Mouse (Mus musculus) MEL (cell line): Measurements from ENCODE around the gene Lcn6. TPM values are rescaled to one million over a fixed set of nuclear protein-coding genes. Genes with fewer than 3 reads are reported as not detected.

Experiments used
- DNase-seq: peaks from one replicate; pipeline ENCODE4 v3.0.0; 2011; ENCODE audit warnings: low read depth, low spot score
- H3K27ac ChIP-seq: 2 replicates; pipeline ENCODE4 v1.5.1; 2012; ENCODE audit warnings: low read depth, mild to moderate bottlenecking, control low read depth, low read length, moderate library complexity; ENCODE audit not compliant: control insufficient read depth
- H3K27me3 ChIP-seq, 2 experiments: fragments of 150-350 bp in 1 of 2; sonication (generic) in 1 of 2; 2 replicates each; pipeline ENCODE4 v1.6.1; 2012; ENCODE audit warnings: low read length in 2 of 2, mild to moderate bottlenecking in 2 of 2, improper control_type of control experiment in 1 of 2, moderate library complexity in 1 of 2; ENCODE audit not compliant: insufficient read depth in 2 of 2, control insufficient read depth in 1 of 2
- H3K36me3 ChIP-seq, 2 experiments: 2 replicates each; pipeline ENCODE4 v1.6.1; 2012 to 2014; ENCODE audit warnings: low read length in 2 of 2, improper control_type of control experiment in 1 of 2, inconsistent platforms in 1 of 2, mild to moderate bottlenecking in 1 of 2; ENCODE audit not compliant: insufficient read depth in 2 of 2, control insufficient read depth in 1 of 2
- H3K4me1 ChIP-seq, 2 experiments: fragments of 150-350 bp in 1 of 2; sonication (generic) in 1 of 2; 2 replicates each; pipeline ENCODE4 v1.6.1; 2012; ENCODE audit warnings: low read length in 2 of 2, improper control_type of control experiment in 1 of 2, mild to moderate bottlenecking in 1 of 2; ENCODE audit not compliant: insufficient read depth in 2 of 2, control insufficient read depth in 1 of 2
- H3K4me3 ChIP-seq, 2 experiments: fragments of 150-350 bp in 1 of 2; sonication (generic) in 1 of 2; 2 replicates each; pipeline ENCODE4 v1.5.1; 2012; ENCODE audit warnings: low read depth in 2 of 2, low read length in 2 of 2, mild to moderate bottlenecking in 2 of 2, moderate library complexity in 2 of 2, control low read depth in 1 of 2, improper control_type of control experiment in 1 of 2; ENCODE audit not compliant: control insufficient read depth in 1 of 2, insufficient read depth in 1 of 2
- H3K79me2 ChIP-seq: 2 replicates; pipeline ENCODE4 v1.6.1; 2012; ENCODE audit warnings: mild to moderate bottlenecking, low read length, moderate library complexity; ENCODE audit not compliant: control insufficient read depth, poor library complexity, insufficient read depth
- H3K9ac ChIP-seq: 2 replicates; pipeline ENCODE4 v1.6.1; 2012; ENCODE audit warnings: low read depth, mild to moderate bottlenecking, control low read depth, low read length, moderate library complexity; ENCODE audit not compliant: control insufficient read depth, poor library complexity, severe bottlenecking
- H3K9me3 ChIP-seq: fragments of 150-350 bp; sonication (generic); replicated peaks from 2 replicates; pipeline ENCODE4 v1.6.1; 2012; ENCODE audit warnings: mild to moderate bottlenecking, low read length, improper control_type of control experiment, moderate library complexity; ENCODE audit not compliant: insufficient read depth
- CTCF ChIP-seq, 3 experiments: IDR thresholded peaks in 2 of 3; conservative IDR thresholded peaks in 1 of 3; 2 replicates each; pipeline ENCODE4 v1.5.1; 2011 to 2012; ENCODE audit warnings: low read length in 3 of 3, low read depth in 2 of 3, mild to moderate bottlenecking in 2 of 3, improper control_type of control experiment in 1 of 3, inconsistent platforms in 1 of 3, mixed read lengths in 1 of 3, moderate library complexity in 1 of 3; ENCODE audit not compliant: control insufficient read depth in 1 of 3, insufficient read depth in 1 of 3, poor library complexity in 1 of 3, severe bottlenecking in 1 of 3
- ELF1 ChIP-seq: IDR thresholded peaks from 2 replicates; pipeline ENCODE4 v1.6.1; 2014; ENCODE audit warnings: low read depth, mild to moderate bottlenecking, inconsistent platforms, low read length, improper control_type of control experiment, moderate library complexity
- EP300 ChIP-seq, 2 experiments: IDR thresholded peaks; 2 replicates each; pipeline ENCODE4 v1.6.1; 2011; ENCODE audit warnings: improper control_type of control experiment in 2 of 2, low read length in 2 of 2, low read depth in 1 of 2, mild to moderate bottlenecking in 1 of 2
- HCFC1 ChIP-seq: IDR thresholded peaks from 2 replicates; pipeline ENCODE4 v1.6.1; 2012; ENCODE audit warnings: low read depth, mild to moderate bottlenecking, inconsistent platforms, low read length, improper control_type of control experiment, moderate library complexity
- JUND ChIP-seq: IDR thresholded peaks from 2 replicates; pipeline ENCODE4 v1.6.1; 2011; ENCODE audit warnings: low read depth, mild to moderate bottlenecking, improper control_type of control experiment, low read length
- KAT2A ChIP-seq: conservative IDR thresholded peaks from 2 replicates; pipeline ENCODE4 v1.6.1; 2012; ENCODE audit warnings: low read depth, low read length, improper control_type of control experiment, inconsistent platforms
- MAX ChIP-seq: IDR thresholded peaks from 2 replicates; pipeline ENCODE4 v1.6.1; 2011; ENCODE audit warnings: low read length, improper control_type of control experiment
- MYC ChIP-seq: IDR thresholded peaks from 2 replicates; pipeline ENCODE4 v1.6.1; 2011; ENCODE audit warnings: low read depth, mild to moderate bottlenecking, low read length, improper control_type of control experiment, moderate library complexity
- POLR2A ChIP-seq, 2 experiments: IDR thresholded peaks; 2 replicates each; pipeline ENCODE4 v1.6.1; 2011 to 2012; ENCODE audit warnings: low read length in 2 of 2, mild to moderate bottlenecking in 2 of 2, control low read depth in 1 of 2, improper control_type of control experiment in 1 of 2, low read depth in 1 of 2, moderate library complexity in 1 of 2; ENCODE audit not compliant: control insufficient read depth in 1 of 2, insufficient read depth in 1 of 2, poor library complexity in 1 of 2
- POLR2AphosphoS5 ChIP-seq: IDR thresholded peaks from 2 replicates; pipeline ENCODE4 v1.6.1; 2012; ENCODE audit warnings: low read depth, borderline replicate concordance, mild to moderate bottlenecking, inconsistent platforms, low read length, moderate library complexity, mixed read lengths
- RAD21 ChIP-seq: IDR thresholded peaks from 2 replicates; pipeline ENCODE4 v1.6.1; 2011; ENCODE audit warnings: mild to moderate bottlenecking, low read depth, low read length, improper control_type of control experiment
- SMC3 ChIP-seq: IDR thresholded peaks from 2 replicates; pipeline ENCODE4 v1.6.1; 2011; ENCODE audit warnings: low read depth, low read length, improper control_type of control experiment
- TCF12 ChIP-seq: IDR thresholded peaks from 2 replicates; pipeline ENCODE4 v1.6.1; 2014; ENCODE audit warnings: low read depth, mild to moderate bottlenecking, inconsistent platforms, low read length, improper control_type of control experiment, moderate library complexity
- UBTF ChIP-seq: IDR thresholded peaks from 2 replicates; pipeline ENCODE4 v1.6.1; 2012; ENCODE audit warnings: low read depth, mild to moderate bottlenecking, inconsistent platforms, low read length, improper control_type of control experiment, moderate library complexity, borderline replicate concordance; ENCODE audit not compliant: insufficient read depth
- USF1 ChIP-seq: IDR thresholded peaks from 2 replicates; pipeline ENCODE4 v1.6.1; 2014; ENCODE audit warnings: low read depth, mild to moderate bottlenecking, inconsistent platforms, low read length, improper control_type of control experiment, moderate library complexity
- USF2 ChIP-seq, 2 experiments: IDR thresholded peaks; 2 replicates each; pipeline ENCODE4 v1.6.1; 2011 to 2012; ENCODE audit warnings: improper control_type of control experiment in 2 of 2, low read length in 2 of 2, borderline replicate concordance in 1 of 2, inconsistent platforms in 1 of 2, low read depth in 1 of 2, mild to moderate bottlenecking in 1 of 2; ENCODE audit not compliant: insufficient read depth in 1 of 2
- ZC3H11A ChIP-seq: IDR thresholded peaks from 2 replicates; pipeline ENCODE4 v1.6.1; 2012; ENCODE audit warnings: low read depth, mild to moderate bottlenecking, inconsistent platforms, low read length, improper control_type of control experiment
- ZKSCAN1 ChIP-seq: IDR thresholded peaks from 2 replicates; pipeline ENCODE4 v1.6.1; 2012; ENCODE audit warnings: low read depth, mild to moderate bottlenecking, inconsistent platforms, low read length, improper control_type of control experiment, moderate library complexity
- ZMIZ1 ChIP-seq: IDR thresholded peaks from 2 replicates; pipeline ENCODE4 v1.6.1; 2012; ENCODE audit warnings: low read depth, mild to moderate bottlenecking, inconsistent platforms, low read length, improper control_type of control experiment, moderate library complexity
- polyA plus RNA-seq, 2 experiments: library from polyadenylated mRNA; stranded (reverse) in 1 of 2; unstranded in 1 of 2; fragments of >175 nt in 1 of 2; fragments of >200 nt in 1 of 2; gene quantifications; 2 replicates each; pipeline versions ENCODE4 v1.2.1 to v1.2.4; 2012; ENCODE audit warnings: low replicate concordance in 2 of 2, low read depth in 1 of 2; ENCODE audit not compliant: insufficient read length in 2 of 2, insufficient read depth in 1 of 2, missing spikeins in 1 of 2
- total RNA-seq: library from RNA; depleted of rRNA; stranded (reverse); fragments of 300-350 nt; gene quantifications from 2 replicates; pipeline ENCODE4 v1.2.3, GENCODE M21; 2012

The Lcn6 gene
- total and polyA plus RNA-seq, 3 experiments = not detected

- Histone ChIP-seq H3K9ac (no peak overlapping the region), H3K4me1 (no peaks in the 10 kb centered on the region), H3K27me3 (peaks cover 3 to 12% of the 10 kb centered on the region in 2 experiments), H3K27ac (no peak overlapping the region), H3K36me3 (no peaks in the 10 kb centered on the region), H3K79me2 (no peaks in the 10 kb centered on the region), H3K4me3 (no peak overlapping the region), H3K9me3 (no peaks in the 10 kb centered on the region)
- TF ChIP-seq POLR2AphosphoS5 (no peak), EP300 (IDR thresholded peaks at IDR 0.05; ENCODE audit: low read depth in 1 of 2, low read length in 2 of 2) (no peak), JUND (no peak), USF1 (no peak), SMC3 (peak; percentile 42), RAD21 (peak; percentile 47), USF2 (IDR thresholded peaks at IDR 0.05; ENCODE audit: borderline replicate concordance in 1 of 2, insufficient read depth in 1 of 2, low read depth in 1 of 2, low read length in 2 of 2) (no peak), HCFC1 (no peak), KAT2A (no peak), CTCF (IDR thresholded peaks at IDR 0.05 in 2 of 3, conservative IDR thresholded peaks at IDR 0.05 in 1 of 3; ENCODE audit: control insufficient read depth in 1 of 3, insufficient read depth in 1 of 3, low read depth in 2 of 3, low read length in 3 of 3, poor library complexity in 1 of 3, severe bottlenecking in 1 of 3) (peak; percentile 60 to 73 (median 69)), MYC (no peak), ZC3H11A (no peak)
- peak; percentile 49 for DNase-seq
Observed at GRCm38 (mm10) chr2:25663511-25663910, 13.1 kb upstream of the Lcn6 start.

GRCm38 (mm10) chr2:25664125-25664524 lies 12.5 kb upstream of the Lcn6 start:
- no peak overlapping the region for H3K27ac ChIP-seq
- no peaks in the 10 kb centered on the region for H3K9me3 ChIP-seq
- H3K4me3 ChIP-seq = no peak overlapping the region
- no peak for DNase-seq
- no peak overlapping the region for H3K9ac ChIP-seq
- no peaks in the 10 kb centered on the region for H3K4me1 ChIP-seq
- H3K27me3 ChIP-seq = peaks cover 3 to 12% of the 10 kb centered on the region in 2 experiments
- H3K79me2 ChIP-seq = no peaks in the 10 kb centered on the region
- TF ChIP-seq RAD21 (no peak), UBTF (no peak), SMC3 (no peak), ELF1 (no peak), POLR2AphosphoS5 (no peak), EP300 (IDR thresholded peaks at IDR 0.05; ENCODE audit: low read depth in 1 of 2, low read length in 2 of 2) (no peak), TCF12 (no peak), POLR2A (IDR thresholded peaks at IDR 0.05; ENCODE audit: control insufficient read depth in 1 of 2, insufficient read depth in 1 of 2, low read depth in 1 of 2, low read length in 2 of 2, poor library complexity in 1 of 2) (no peak), ZMIZ1 (no peak), ZC3H11A (no peak), MAX (no peak), ZKSCAN1 (no peak)
- H3K36me3 ChIP-seq = no peaks in the 10 kb centered on the region
